Mouse (Mus musculus): Measurements from ENCODE around the gene Tmem127. TPM values are rescaled to one million over a fixed set of nuclear protein-coding genes. Genes with fewer than 3 reads are reported as not detected.
"Not testable (repeated sequence)": the region's sequence is repeated elsewhere in the genome, so short reads cannot be mapped to it uniquely, and the experiment has no call there.

Tmem127 gene
- total RNA-seq (2021) = 10 to 100 TPM; 75.5 to 76.9 TPM
- long read RNA-seq, experiment 1, full-length matches to known transcripts = 46 of 88 reads
- long read RNA-seq, experiment 1, partial matches to known transcripts = 37 of 88 reads
- long read RNA-seq, experiment 1, other reads (novel, unspliced or antisense) = 5 of 88 reads
- long read RNA-seq, experiment 2, full-length matches to known transcripts = 38 of 71 reads
- long read RNA-seq, experiment 2, partial matches to known transcripts = 10 of 71 reads
- long read RNA-seq, experiment 2, other reads (novel, unspliced or antisense) = 23 of 71 reads

- intact Hi-C loops (cut with DNase I) = loop anchor here (1.0 to 10.0 kb wide), 4 partner anchors 23 to 313 kb away; partner anchors contain the start of genes 1810024B03Rik, Snrnp200, Sppl2a and Stard7
- H3K4me3 ChIP-seq = peak within 1 kb of the TSS; percentile 89
- no peak; the same call in 1 of the 2 replicates for TF ChIP-seq CTCF (IDR thresholded peaks at IDR 0.05)
- peak; percentile 95 to 96 for DNase-seq (ENCODE audit: extremely low spot score in 1 of 2, low spot score in 2 of 2)
- H3K27ac ChIP-seq = peak within 1 kb of the TSS; percentile 94
Observed at GRCm38 (mm10) chr2:127247592-127248333, at the start of gene Tmem127, which contains the start of gene Ciao1. TSS of gene Tmem127 (plus strand) at chr2:127247908. TSS of gene Ciao1 (minus strand) at chr2:127247816.

- no peak overlapping the region for H3K4me3 ChIP-seq
- peak; percentile 38 to 69 for DNase-seq (ENCODE audit: extremely low spot score in 1 of 2, low spot score in 2 of 2)
- no peak overlapping the region for H3K27ac ChIP-seq
- peak; percentile 90 for TF ChIP-seq CTCF (IDR thresholded peaks at IDR 0.05)
- intact Hi-C loops (cut with DNase I) = loop anchor here (1.0 to 10.0 kb wide), 2 partner anchors 39 to 110 kb away; no protein-coding TSS in a partner anchor
Observed at GRCm38 (mm10) chr2:127204932-127205331, 42.8 kb upstream of the Tmem127 start.

GRCm38 (mm10) chr2:127205936-127206335, 41.8 kb upstream of the Tmem127 start:
- intact Hi-C loops (cut with DNase I) = loop anchor here (1.0 to 10.0 kb wide), 2 partner anchors 40 to 111 kb away; no protein-coding TSS in a partner anchor

GRCm38 (mm10) chr2:127206916-127207315, 40.8 kb upstream of the Tmem127 start:
- intact Hi-C loops (cut with DNase I) = loop anchor here (10.0 kb wide), 1 partner anchor 112 kb away; no protein-coding TSS in a partner anchor
- DNase-seq (ENCODE audit: extremely low spot score in 1 of 2, low spot score in 2 of 2) = no peak
- TF ChIP-seq CTCF (IDR thresholded peaks at IDR 0.05) = no peak
- Histone ChIP-seq H3K4me3 (no peak overlapping the region), H3K27ac (no peak overlapping the region)

More at GRCm38 (mm10) chr2:127205936-127206335, 41.8 kb upstream of the Tmem127 start:
- DNase-seq (ENCODE audit: extremely low spot score in 1 of 2, low spot score in 2 of 2); H3K4me3 ChIP-seq; H3K27ac ChIP-seq: not testable (repeated sequence)

- Histone ChIP-seq H3K4me3 (peak within 1 kb of the TSS; percentile 65), H3K27ac (peak within 1 kb of the TSS; percentile 85)
- no peak for TF ChIP-seq CTCF (IDR thresholded peaks at IDR 0.05)
- intact Hi-C loops (cut with DNase I) = loop anchor here (2.0 to 10.0 kb wide), 3 partner anchors 25 to 113 kb away; partner anchors contain the start of genes Ciao1 and Tmem127
- DNase-seq (ENCODE audit: extremely low spot score in 1 of 2, low spot score in 2 of 2) = peak; percentile 91 to 94
Observed at GRCm38 (mm10) chr2:127207547-127208451, 39.9 kb upstream of the Tmem127 start, which contains the start of the genes 1810024B03Rik and Snrnp200. TSS of gene 1810024B03Rik (minus strand) at chr2:127208280. TSS of gene Snrnp200 (plus strand) at chr2:127208386.

GRCm38 (mm10) chr2:127208452-127208769, 39.3 kb upstream of the Tmem127 start:
- Histone ChIP-seq H3K27ac (peak overlapping the region; percentile 85), H3K4me3 (peak overlapping the region; percentile 65)
- intact Hi-C loops (cut with DNase I) = loop anchor here (2.0 to 10.0 kb wide), 3 partner anchors 26 to 114 kb away; partner anchors contain the start of genes Ciao1 and Tmem127
- TF ChIP-seq CTCF (IDR thresholded peaks at IDR 0.05) = no peak
- no peak for DNase-seq (ENCODE audit: extremely low spot score in 1 of 2, low spot score in 2 of 2)

GRCm38 (mm10) chr2:127210701-127211100, 37.0 kb upstream of the Tmem127 start:
- no peak overlapping the region for H3K4me3 ChIP-seq
- intact Hi-C loops (cut with DNase I) = loop anchor here (5.0 to 10.0 kb wide), 2 partner anchors 203 to 476 kb away; partner anchors contain the start of gene Ap4e1
- no peak for DNase-seq (ENCODE audit: extremely low spot score in 1 of 2, low spot score in 2 of 2)
- no peak for TF ChIP-seq CTCF (IDR thresholded peaks at IDR 0.05)
- H3K27ac ChIP-seq = no peak overlapping the region

GRCm38 (mm10) chr2:127217746-127218145, 30.0 kb upstream of the Tmem127 start:
- Histone ChIP-seq H3K27ac (no peak overlapping the region), H3K4me3 (no peak overlapping the region)
- TF ChIP-seq CTCF (IDR thresholded peaks at IDR 0.05) = no peak
- no peak for DNase-seq (ENCODE audit: extremely low spot score in 1 of 2, low spot score in 2 of 2)
- intact Hi-C loops (cut with DNase I) = loop anchor here (10.0 kb wide), 1 partner anchor 483 kb away; no protein-coding TSS in a partner anchor

GRCm38 (mm10) chr2:127225261-127225660, 22.4 kb upstream of the Tmem127 start:
- DNase-seq (ENCODE audit: extremely low spot score in 1 of 2, low spot score in 2 of 2) = no peak
- Histone ChIP-seq H3K27ac (no peak overlapping the region), H3K4me3 (no peak overlapping the region)
- intact Hi-C loops (cut with DNase I) = loop anchor here (10.0 kb wide), 2 partner anchors 310 to 390 kb away; no protein-coding TSS in a partner anchor
- no peak for TF ChIP-seq CTCF (IDR thresholded peaks at IDR 0.05)

GRCm38 (mm10) chr2:127237897-127238610, 9.7 kb upstream of the Tmem127 start:
- Histone ChIP-seq H3K27ac (no peak overlapping the region), H3K4me3 (no peak overlapping the region)
- no peak for DNase-seq (ENCODE audit: extremely low spot score in 1 of 2, low spot score in 2 of 2)
- intact Hi-C loops (cut with DNase I) = no loop called here
- no peak for TF ChIP-seq CTCF (IDR thresholded peaks at IDR 0.05)
